ENCODE assay signal across 7 mouse cellular contexts in the genomic region with DNA sequence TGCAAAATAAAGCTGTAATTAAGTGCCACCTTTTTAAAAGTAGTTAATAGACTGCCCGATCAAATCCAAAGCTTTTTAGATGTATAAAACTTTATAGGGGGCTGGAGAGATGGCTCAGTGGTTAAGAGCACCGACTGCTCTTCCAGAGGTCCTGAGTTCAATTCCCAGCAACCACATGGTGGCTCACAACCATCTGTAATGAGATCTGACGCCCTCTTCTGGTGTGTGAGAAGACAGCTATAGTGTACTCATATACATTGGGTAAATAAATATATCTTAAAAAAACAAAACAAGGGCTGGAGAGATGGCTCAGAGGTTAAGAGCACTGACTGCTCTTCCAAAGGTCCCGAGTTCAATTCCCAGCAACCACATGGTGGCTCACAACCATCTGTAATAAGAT. TPM values are rescaled to one million over a fixed set of nuclear protein-coding genes. Genes with fewer than 3 reads are reported as not detected.
DNase-seq lines count a peak whose midpoint lies in the region; ATAC-seq and TF ChIP-seq lines count a peak whose summit lies in the region.
"Not testable (repeated sequence)": the region's sequence is repeated elsewhere in the genome, so short reads cannot be mapped to it uniquely, and the experiment has no call there.

No protein-coding gene starts in this region.

- not testable (repeated sequence) for DNase-seq in embryonic facial prominence, embryonic 10.5 days (ENCODE audit: low spot score); hindbrain, embryonic 11.5 days (ENCODE audit: low spot score); midbrain, embryonic 11.5 days (ENCODE audit: low spot score, missing footprints)

- not testable (repeated sequence) for H3K27me3 ChIP-seq in embryonic facial prominence, embryonic 10.5 days (replicated peaks; ENCODE audit: low read depth, poor library complexity, severe bottlenecking); forebrain, embryonic 16.5 days (replicated peaks; ENCODE audit: control insufficient read depth, insufficient read depth, low read length); hindbrain, embryonic 11.5 days (ENCODE audit: control insufficient read depth, insufficient read depth, low read length); kidney, embryonic 15.5 days; liver, embryonic 12.5 days (replicated peaks); midbrain, embryonic 11.5 days (ENCODE audit: control insufficient read depth, insufficient read depth, low read length)

- H3K4me2 ChIP-seq in forebrain, embryonic 16.5 days (ENCODE audit: low read length): peak overlapping the region; percentile 57
- peak overlapping the region; percentile 26; the same call in 1 of the 2 replicates for H3K4me2 ChIP-seq in hindbrain, embryonic 11.5 days (replicated peaks; ENCODE audit: low read depth, low read length)
- peak overlapping the region; percentile 76 for H3K4me2 ChIP-seq in kidney, embryonic 15.5 days
- peak overlapping the region; percentile 83 for H3K4me2 ChIP-seq in liver, embryonic 12.5 days
- peak overlapping the region; percentile 40; the same call in 1 of the 2 replicates for H3K4me2 ChIP-seq in midbrain, embryonic 11.5 days

- TF ChIP-seq CTCF in olfactory bulb, adult 2 months (IDR thresholded peaks at IDR 0.05; ENCODE audit: insufficient read depth, low read depth, low read length): not testable (repeated sequence)

- H3K27ac ChIP-seq in embryonic facial prominence, embryonic 10.5 days (replicated peaks): peak overlapping the region; percentile 84
- peak overlapping the region; percentile 78 for H3K27ac ChIP-seq in forebrain, embryonic 16.5 days (ENCODE audit: low read length)
- H3K27ac ChIP-seq in hindbrain, embryonic 11.5 days (ENCODE audit: low read depth, low read length); olfactory bulb, adult 2 months (ENCODE audit: insufficient read depth, low read depth, low read length): not testable (repeated sequence)
- peak overlapping the region; percentile 80 for H3K27ac ChIP-seq in kidney, embryonic 15.5 days
- H3K27ac ChIP-seq in liver, embryonic 12.5 days: peak overlapping the region; percentile 86
- H3K27ac ChIP-seq in midbrain, embryonic 11.5 days (ENCODE audit: low read depth, low read length): peak overlapping the region; percentile 21; the same call in 1 of the 2 replicates

- TF ChIP-seq POLR2A in olfactory bulb, adult 2 months (IDR thresholded peaks at IDR 0.05; ENCODE audit: insufficient read depth, low read depth, low read length): not testable (repeated sequence)

- peak overlapping the region; percentile 77 for H3K4me3 ChIP-seq in embryonic facial prominence, embryonic 10.5 days
- peak overlapping the region; percentile 76 for H3K4me3 ChIP-seq in forebrain, embryonic 16.5 days (replicated peaks; ENCODE audit: low read length)
- peak overlapping the region; percentile 74; the same call in 1 of the 2 replicates for H3K4me3 ChIP-seq in hindbrain, embryonic 11.5 days (ENCODE audit: low read depth, low read length)
- peak overlapping the region; percentile 80 for H3K4me3 ChIP-seq in kidney, embryonic 15.5 days (replicated peaks)
- peak overlapping the region; percentile 92 for H3K4me3 ChIP-seq in liver, embryonic 12.5 days
- H3K4me3 ChIP-seq in midbrain, embryonic 11.5 days (ENCODE audit: low read depth, low read length): peak overlapping the region; percentile 80; the same call in 1 of the 2 replicates
- peak overlapping the region; percentile 59 for H3K4me3 ChIP-seq in olfactory bulb, adult 2 months (ENCODE audit: insufficient read depth, low read depth, low read length)

- peak; percentile 32 for ATAC-seq in forebrain, embryonic 16.5 days
- ATAC-seq in hindbrain, embryonic 11.5 days (ENCODE audit: low FRiP score): 0 out of 2 replicates have a peak, but pooled peaks have one; percentile 30
- ATAC-seq in kidney, embryonic 15.5 days (replicated peaks; ENCODE audit: low FRiP score): peak; percentile 40; the same call in 1 of the 2 replicates
- ATAC-seq in liver, embryonic 12.5 days: peak; percentile 30; the same call in 1 of the 2 replicates
- peak; percentile 52 for ATAC-seq in midbrain, embryonic 11.5 days (ENCODE audit: low FRiP score)

- peaks cover 11% of the 10 kb centered on the region for H3K4me1 ChIP-seq in embryonic facial prominence, embryonic 10.5 days
- H3K4me1 ChIP-seq in forebrain, embryonic 16.5 days (replicated peaks; ENCODE audit: control insufficient read depth, insufficient read depth, low read length); hindbrain, embryonic 11.5 days (replicated peaks; ENCODE audit: control insufficient read depth, insufficient read depth, low read length); kidney, embryonic 15.5 days; midbrain, embryonic 11.5 days (ENCODE audit: control insufficient read depth, insufficient read depth, low read length); olfactory bulb, adult 2 months (ENCODE audit: control insufficient read depth, insufficient read depth, low read length): not testable (repeated sequence)
- H3K4me1 ChIP-seq in liver, embryonic 12.5 days: peaks cover 18% of the 10 kb centered on the region

- 46% methylated on average over 4 of the region's 4 CpGs for WGBS in embryonic facial prominence, embryonic 10.5 days
- 50% methylated on average over 4 of the region's 4 CpGs for WGBS in forebrain, embryonic 16.5 days
- WGBS in hindbrain, embryonic 11.5 days: 49% methylated on average over 4 of the region's 4 CpGs
- WGBS in kidney, embryonic 15.5 days: 43% methylated on average over 4 of the region's 4 CpGs
- 38% methylated on average over 4 of the region's 4 CpGs for WGBS in liver, embryonic 12.5 days (ENCODE audit: insufficient replicate concordance)
- 51% methylated on average over 4 of the region's 4 CpGs for WGBS in midbrain, embryonic 11.5 days
- 36% methylated on average over 4 of the region's 4 CpGs for WGBS in olfactory bulb, adult 2 months

- peaks cover 28% of the 10 kb centered on the region for H3K36me3 ChIP-seq in embryonic facial prominence, embryonic 10.5 days (replicated peaks)
- not testable (repeated sequence) for H3K36me3 ChIP-seq in forebrain, embryonic 16.5 days (ENCODE audit: control insufficient read depth, insufficient read depth); hindbrain, embryonic 11.5 days (ENCODE audit: control insufficient read depth, insufficient read depth, low read length); midbrain, embryonic 11.5 days (ENCODE audit: control insufficient read depth, insufficient read depth, low read length)
- H3K36me3 ChIP-seq in kidney, embryonic 15.5 days: peaks cover 29% of the 10 kb centered on the region
- peaks cover 28% of the 10 kb centered on the region for H3K36me3 ChIP-seq in liver, embryonic 12.5 days

- peak overlapping the region; percentile 49; the same call in 1 of the 2 replicates for H3K9ac ChIP-seq in forebrain, embryonic 16.5 days (replicated peaks; ENCODE audit: low read depth, low read length)
- H3K9ac ChIP-seq in hindbrain, embryonic 11.5 days (ENCODE audit: low read depth, low read length): not testable (repeated sequence)
- peak overlapping the region; percentile 85 for H3K9ac ChIP-seq in kidney, embryonic 15.5 days
- H3K9ac ChIP-seq in liver, embryonic 12.5 days: peak overlapping the region; percentile 84
- H3K9ac ChIP-seq in midbrain, embryonic 11.5 days (ENCODE audit: low read length): peak overlapping the region; percentile 81; the same call in 1 of the 2 replicates

- not testable (repeated sequence) for H3K9me3 ChIP-seq in embryonic facial prominence, embryonic 10.5 days; forebrain, embryonic 16.5 days (ENCODE audit: control insufficient read depth, low read length); hindbrain, embryonic 11.5 days (ENCODE audit: control insufficient read depth, low read length); kidney, embryonic 15.5 days (replicated peaks); liver, embryonic 12.5 days (replicated peaks); midbrain, embryonic 11.5 days (ENCODE audit: control insufficient read depth, low read length)

RNA-seq across cellular contexts. Expression of a gene that starts 0.5 kb away (rescaled TPM):
- 30.7 and 30.9 TPM in 2 replicates for polyA plus RNA-seq in embryonic facial prominence, embryonic 10.5 days (2016; fragmentation: Nextera tagmentation; extraction: Ambion mirVana)
- 46.5 and 47.0 TPM in 2 replicates for polyA plus RNA-seq in forebrain, embryonic 16.5 days (2015; fragmentation: Nextera tagmentation; extraction: Ambion mirVana)
- 23.4 and 31.5 TPM in 2 replicates for polyA plus RNA-seq in hindbrain, embryonic 11.5 days (2014; fragmentation: Nextera tagmentation; extraction: Ambion mirVana)
- 30.4 and 32.9 TPM in 2 replicates for polyA plus RNA-seq in kidney, embryonic 15.5 days (2015; fragmentation: Nextera tagmentation; extraction: Ambion mirVana)
- 17.0 and 19.0 TPM in 2 replicates for polyA plus RNA-seq in liver, embryonic 12.5 days (2016; fragmentation: Nextera tagmentation; extraction: Ambion mirVana)
- 32.0 and 32.4 TPM in 2 replicates for polyA plus RNA-seq in midbrain, embryonic 11.5 days (2014; fragmentation: Nextera tagmentation; extraction: Ambion mirVana)
- not detected in 2 replicates for polyA plus RNA-seq in olfactory bulb, adult 2 months (2012; ENCODE audit: insufficient read depth, insufficient read length, low replicate concordance, missing spikeins)

RNA-seq across cellular contexts. Expression of a gene that starts 17.4 kb away (rescaled TPM):
- polyA plus RNA-seq in embryonic facial prominence, embryonic 10.5 days (2016; fragmentation: Nextera tagmentation; extraction: Ambion mirVana): 43.8 and 46.7 TPM in 2 replicates
- 26.3 and 27.2 TPM in 2 replicates for polyA plus RNA-seq in forebrain, embryonic 16.5 days (2015; fragmentation: Nextera tagmentation; extraction: Ambion mirVana)
- 29.7 and 31.8 TPM in 2 replicates for polyA plus RNA-seq in hindbrain, embryonic 11.5 days (2014; fragmentation: Nextera tagmentation; extraction: Ambion mirVana)
- polyA plus RNA-seq in kidney, embryonic 15.5 days (2015; fragmentation: Nextera tagmentation; extraction: Ambion mirVana): 43.9 and 48.2 TPM in 2 replicates
- polyA plus RNA-seq in liver, embryonic 12.5 days (2016; fragmentation: Nextera tagmentation; extraction: Ambion mirVana): 24.4 and 26.4 TPM in 2 replicates
- polyA plus RNA-seq in midbrain, embryonic 11.5 days (2014; fragmentation: Nextera tagmentation; extraction: Ambion mirVana): 28.1 and 30.1 TPM in 2 replicates
- polyA plus RNA-seq in olfactory bulb, adult 2 months (2012; ENCODE audit: insufficient read depth, insufficient read length, low replicate concordance, missing spikeins): not detected in 2 replicates

RNA-seq across cellular contexts. Expression of a gene that starts 17.9 kb away (rescaled TPM):
- 167 and 175 TPM in 2 replicates for polyA plus RNA-seq in embryonic facial prominence, embryonic 10.5 days (2016; fragmentation: Nextera tagmentation; extraction: Ambion mirVana)
- polyA plus RNA-seq in forebrain, embryonic 16.5 days (2015; fragmentation: Nextera tagmentation; extraction: Ambion mirVana): 64.3 and 64.7 TPM in 2 replicates
- polyA plus RNA-seq in hindbrain, embryonic 11.5 days (2014; fragmentation: Nextera tagmentation; extraction: Ambion mirVana): 134 and 151 TPM in 2 replicates
- 126 and 145 TPM in 2 replicates for polyA plus RNA-seq in kidney, embryonic 15.5 days (2015; fragmentation: Nextera tagmentation; extraction: Ambion mirVana)
- polyA plus RNA-seq in liver, embryonic 12.5 days (2016; fragmentation: Nextera tagmentation; extraction: Ambion mirVana): 1,354 and 1,355 TPM in 2 replicates
- polyA plus RNA-seq in midbrain, embryonic 11.5 days (2014; fragmentation: Nextera tagmentation; extraction: Ambion mirVana): 147 and 158 TPM in 2 replicates
- polyA plus RNA-seq in olfactory bulb, adult 2 months (2012; ENCODE audit: insufficient read depth, insufficient read length, low replicate concordance, missing spikeins): not detected in 2 replicates

RNA-seq across cellular contexts. Expression of a gene that starts 27.4 kb away (rescaled TPM):
- polyA plus RNA-seq in embryonic facial prominence, embryonic 10.5 days (2016; fragmentation: Nextera tagmentation; extraction: Ambion mirVana): 601 and 615 TPM in 2 replicates
- polyA plus RNA-seq in forebrain, embryonic 16.5 days (2015; fragmentation: Nextera tagmentation; extraction: Ambion mirVana): 182 and 199 TPM in 2 replicates
- polyA plus RNA-seq in hindbrain, embryonic 11.5 days (2014; fragmentation: Nextera tagmentation; extraction: Ambion mirVana): 340 and 346 TPM in 2 replicates
- polyA plus RNA-seq in kidney, embryonic 15.5 days (2015; fragmentation: Nextera tagmentation; extraction: Ambion mirVana): 390 and 426 TPM in 2 replicates
- 233 and 239 TPM in 2 replicates for polyA plus RNA-seq in liver, embryonic 12.5 days (2016; fragmentation: Nextera tagmentation; extraction: Ambion mirVana)
- 355 and 377 TPM in 2 replicates for polyA plus RNA-seq in midbrain, embryonic 11.5 days (2014; fragmentation: Nextera tagmentation; extraction: Ambion mirVana)
- polyA plus RNA-seq in olfactory bulb, adult 2 months (2012; ENCODE audit: insufficient read depth, insufficient read length, low replicate concordance, missing spikeins): not detected in 2 replicates

RNA-seq across cellular contexts. Expression of a gene that starts 34.7 kb away (rescaled TPM):
- 13.4 and 16.1 TPM in 2 replicates for polyA plus RNA-seq in embryonic facial prominence, embryonic 10.5 days (2016; fragmentation: Nextera tagmentation; extraction: Ambion mirVana)
- 38.4 and 41.6 TPM in 2 replicates for polyA plus RNA-seq in forebrain, embryonic 16.5 days (2015; fragmentation: Nextera tagmentation; extraction: Ambion mirVana)
- polyA plus RNA-seq in hindbrain, embryonic 11.5 days (2014; fragmentation: Nextera tagmentation; extraction: Ambion mirVana): 27.9 and 31.5 TPM in 2 replicates
- polyA plus RNA-seq in kidney, embryonic 15.5 days (2015; fragmentation: Nextera tagmentation; extraction: Ambion mirVana): 47.5 and 48.4 TPM in 2 replicates
- polyA plus RNA-seq in liver, embryonic 12.5 days (2016; fragmentation: Nextera tagmentation; extraction: Ambion mirVana): 19.7 and 21.1 TPM in 2 replicates
- polyA plus RNA-seq in midbrain, embryonic 11.5 days (2014; fragmentation: Nextera tagmentation; extraction: Ambion mirVana): 20.8 and 21.1 TPM in 2 replicates
- polyA plus RNA-seq in olfactory bulb, adult 2 months (2012; ENCODE audit: insufficient read depth, insufficient read length, low replicate concordance, missing spikeins): not detected in 2 replicates

Comparison
In these comparisons a context has a peak if more than half of its experiments do, and no peak if none do; other contexts are left out.
1. H3K4me2 ChIP-seq: peak in every context shown above with its lines; median percentile 83 in liver, embryonic 12.5 days; 76 in kidney, embryonic 15.5 days; 57 in forebrain, embryonic 16.5 days; 40 in midbrain, embryonic 11.5 days; 26 in hindbrain, embryonic 11.5 days.
2. RNA of a gene that starts 17.9 kb away (polyA plus RNA-seq): 1,354 to 1,355 TPM in liver, embryonic 12.5 days, 167 to 175 TPM in embryonic facial prominence, embryonic 10.5 days, 147 to 158 TPM in midbrain, embryonic 11.5 days, 126 to 145 TPM in kidney, embryonic 15.5 days, 134 to 151 TPM in hindbrain, embryonic 11.5 days and 64.3 to 64.7 TPM in forebrain, embryonic 16.5 days; not detected in olfactory bulb, adult 2 months; every median in the first group is over 10 times any median in the second.
3. Peak in every context shown above with its lines, with median percentiles within 50 percentile points of each other: H3K4me3 ChIP-seq and ATAC-seq.